Mouse (Mus musculus) stomach, postnatal 0 days (tissue): ENCODE measurements at regions not wholly inside any gene's neighbourhood (a gene's known extent, or its start where the extent isn't known, plus 50 kb on each side); places are given as distances from the start of the nearest gene placed in this dataset.

ENCODE experiments used
- CTCF ChIP-seq: IDR thresholded peaks from 2 replicates; pipeline ENCODE4 v1.5.1; 2016; ENCODE audit warnings: antibody characterized with exemption, low read depth, mild to moderate bottlenecking, moderate library complexity
- EP300 ChIP-seq: optimal IDR thresholded peaks from 2 replicates; pipeline ENCODE3; 2016; ENCODE audit warnings: antibody characterized with exemption

DNA sequence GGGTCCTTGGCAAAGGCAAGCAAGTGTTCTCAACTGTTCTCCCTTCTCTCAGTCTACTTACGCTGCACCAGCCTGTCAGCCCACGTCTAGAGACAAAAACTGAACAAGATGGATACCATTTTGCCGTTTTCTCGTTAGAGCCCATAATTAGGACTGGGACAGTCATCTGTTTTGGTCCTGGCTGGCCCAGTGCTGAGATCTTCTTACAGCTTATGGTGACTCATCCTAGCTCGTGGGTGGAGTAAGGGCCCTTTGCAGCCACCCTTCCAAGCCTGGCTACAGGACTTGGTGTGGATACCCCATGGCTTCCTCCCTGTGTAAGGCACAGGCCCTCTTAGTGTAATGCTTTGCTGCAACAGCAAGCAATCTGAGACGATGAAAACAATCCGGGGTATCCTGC, 246.4 kb downstream of the Rps24 start:
- no peak for TF ChIP-seq CTCF
- no peak for TF ChIP-seq EP300
